9 mouse cellular contexts compared by ENCODE assay signal in genomic region chr4:61998366-61998765, GRCm38 (mm10). TPM values are rescaled to one million over a fixed set of nuclear protein-coding genes. Genes with fewer than 3 reads are reported as not detected.
A peak's percentile ranks its signal among the peaks of the same experiment; 100 is the strongest.
DNase-seq lines count a peak whose midpoint lies in the region; ATAC-seq and TF ChIP-seq lines count a peak whose summit lies in the region.
"Had no signal": no experiment of that assay in that cellular context is flagged by ENCODE, and none has a peak within 500 bp of the region (broad histone marks: within the 10 kb centered on the region; RNA-seq: fewer than 3 reads in every experiment).

No protein-coding gene starts in this region.

- H3K36me3 ChIP-seq in hindbrain, embryonic 10.5 days, result no peaks in the 10 kb centered on the region
- no peaks in the 10 kb centered on the region for H3K36me3 ChIP-seq in hindbrain, embryonic 13.5 days
- H3K36me3 ChIP-seq in thymus, adult 2 months (ENCODE audit: control insufficient read depth, insufficient read depth, low read length), result no peaks in the 10 kb centered on the region
- H3K36me3 ChIP-seq: neural tube, embryonic 13.5 days had no signal

- TF ChIP-seq CTCF in thymus, adult 2 months (IDR thresholded peaks at IDR 0.05; ENCODE audit: borderline replicate concordance, control insufficient read depth, extremely low read depth, insufficient read depth, low read length, poor library complexity), result no peak

- H3K27ac ChIP-seq in hindbrain, embryonic 10.5 days, result no peak overlapping the region
- no peak overlapping the region for H3K27ac ChIP-seq in hindbrain, embryonic 13.5 days
- H3K27ac ChIP-seq in thymus, adult 2 months (ENCODE audit: control insufficient read depth, insufficient read depth, low read length), result no peak overlapping the region
- H3K27ac ChIP-seq: neural tube, embryonic 13.5 days had no signal

- H3K9me3 ChIP-seq in hindbrain, embryonic 10.5 days, result no peaks in the 10 kb centered on the region
- 0 out of 2 replicates have a peak, but pooled peaks cover 3% of the 10 kb centered on the region for H3K9me3 ChIP-seq in hindbrain, embryonic 13.5 days
- H3K9me3 ChIP-seq: neural tube, embryonic 13.5 days had no signal

- no peak overlapping the region for H3K4me2 ChIP-seq in hindbrain, embryonic 13.5 days
- H3K4me2 ChIP-seq: neural tube, embryonic 13.5 days had no signal

- DNase-seq in hindbrain, embryonic 10.5 days (ENCODE audit: low spot score), result peak; percentile 32
- DNase-seq in thymus, adult 2 months, result peak; percentile 5
- DNase-seq in thymus, postnatal 36 days, result no peak
- DNase-seq in c-Kit-positive CD71-negative TER-119-negative erythroid progenitor cells, embryonic 14.5 days (ENCODE audit: low read depth), result peak; percentile 1
- DNase-seq in layer of hippocampus, postnatal 25 days (ENCODE audit: extremely low spot score in 1 of 2, low spot score in 1 of 2), result peak; percentile 11 to 54
- DNase-seq in retina, postnatal 7 days (ENCODE audit: low read depth, low spot score), result peak; percentile 0
- no peak for DNase-seq in urinary bladder, adult 2 months (ENCODE audit: low spot score)

- 26% methylated on average over 4 of the region's 4 CpGs for WGBS in hindbrain, embryonic 10.5 days
- 32% methylated on average over 4 of the region's 4 CpGs for WGBS in hindbrain, embryonic 13.5 days
- WGBS in thymus, adult 2 months, result 26% methylated on average over 4 of the region's 4 CpGs

- H3K27me3 ChIP-seq in hindbrain, embryonic 10.5 days (ENCODE audit: insufficient read depth, poor library complexity, severe bottlenecking), result no peaks in the 10 kb centered on the region
- H3K27me3 ChIP-seq in hindbrain, embryonic 13.5 days, result no peaks in the 10 kb centered on the region
- no peaks in the 10 kb centered on the region for H3K27me3 ChIP-seq in thymus, adult 2 months (ENCODE audit: control insufficient read depth, insufficient read depth, low read length)
- H3K27me3 ChIP-seq: neural tube, embryonic 13.5 days had no signal

- H3K4me3 ChIP-seq in hindbrain, embryonic 10.5 days, result no peak overlapping the region
- H3K4me3 ChIP-seq in hindbrain, embryonic 13.5 days, result no peak overlapping the region
- no peak overlapping the region for H3K4me3 ChIP-seq in thymus, adult 2 months (ENCODE audit: control insufficient read depth, insufficient read depth, low read length)
- H3K4me3 ChIP-seq: neural tube, embryonic 13.5 days had no signal

- no peak for TF ChIP-seq POLR2A in thymus, adult 2 months (IDR thresholded peaks at IDR 0.05; ENCODE audit: control insufficient read depth, extremely low read depth, insufficient read depth, low read length, poor library complexity)

- H3K9ac ChIP-seq in hindbrain, embryonic 13.5 days, result no peak overlapping the region
- H3K9ac ChIP-seq: neural tube, embryonic 13.5 days had no signal

- no peaks in the 10 kb centered on the region for H3K4me1 ChIP-seq in hindbrain, embryonic 10.5 days (replicated peaks)
- no peaks in the 10 kb centered on the region for H3K4me1 ChIP-seq in hindbrain, embryonic 13.5 days (replicated peaks)
- H3K4me1 ChIP-seq in thymus, adult 2 months (replicated peaks; ENCODE audit: control insufficient read depth, insufficient read depth, low read length), result no peaks in the 10 kb centered on the region
- H3K4me1 ChIP-seq: neural tube, embryonic 13.5 days had no signal

- ATAC-seq in hindbrain, embryonic 13.5 days (ENCODE audit: low FRiP score), result no peak

RNA-seq across cellular contexts. Expression of gene Mup20, which starts 55.6 kb away (rescaled TPM):
- polyA plus RNA-seq in hindbrain, embryonic 10.5 days (2016; fragmentation: Nextera tagmentation; extraction: Ambion mirVana), result not detected in 2 replicates
- not detected in 2 replicates for polyA plus RNA-seq in hindbrain, embryonic 13.5 days (2015; fragmentation: Nextera tagmentation; extraction: Ambion mirVana)
- 0.15 TPM in 1 of 2 replicates, not detected in the other for polyA plus RNA-seq in thymus, adult 2 months (2012; rRNA removed)
- total RNA-seq in layer of hippocampus, postnatal 25 days (2021), result not detected
- polyA plus RNA-seq in urinary bladder, adult 2 months (2012; rRNA removed), result not detected in 2 replicates
- polyA plus RNA-seq: neural tube, embryonic 13.5 days had no signal

Comparison
In these comparisons a context has a peak if more than half of its experiments do, and no peak if none do; other contexts are left out.
1. DNase-seq: peak in hindbrain, embryonic 10.5 days (single experiment), thymus, adult 2 months (single experiment), c-Kit-positive CD71-negative TER-119-negative erythroid progenitor cells, embryonic 14.5 days (single experiment), layer of hippocampus, postnatal 25 days (2 of 2) and retina, postnatal 7 days (single experiment); none in thymus, postnatal 36 days (0 of 2) and urinary bladder, adult 2 months (single experiment).